Mouse (Mus musculus) forebrain, embryonic 11.5 days (tissue): Measurements from ENCODE around the gene Vps26a. TPM values are rescaled to one million over a fixed set of nuclear protein-coding genes. Genes with fewer than 3 reads are reported as not detected.

ENCODE experiments used
- ATAC-seq: fragments of 200-750 bp; cut with Nextera tagmentation; replicated peaks from 2 replicates; pipeline ENCODE4 v1.8.0; 2017; ENCODE audit warnings: moderate TSS enrichment; ENCODE audit not compliant: low FRiP score
- DNase-seq: peaks from one replicate; pipeline ENCODE4 v3.0.0-alpha.2; 2017; ENCODE audit warnings: low spot score
- H3K27ac ChIP-seq: fragments of 300-500 bp; sonication (generic); 2 replicates; pipeline ENCODE4 v1.5.1; 2014; ENCODE audit warnings: low read depth, low read length
- H3K27me3 ChIP-seq: fragments of 300-500 bp; sonication (generic); 2 replicates; pipeline ENCODE4 v1.6.1; 2014; ENCODE audit warnings: mild to moderate bottlenecking, low read length, mixed read lengths; ENCODE audit not compliant: control insufficient read depth, insufficient read depth
- H3K36me3 ChIP-seq: fragments of 300-500 bp; sonication (generic); 2 replicates; pipeline ENCODE4 v1.6.1; 2014; ENCODE audit warnings: mild to moderate bottlenecking, low read length, moderate library complexity, mixed read lengths; ENCODE audit not compliant: control insufficient read depth, insufficient read depth
- H3K4me1 ChIP-seq: fragments of 300-500 bp; sonication (generic); replicated peaks from 2 replicates; pipeline ENCODE4 v1.6.1; 2014; ENCODE audit warnings: low read length, mixed read lengths; ENCODE audit not compliant: control insufficient read depth, insufficient read depth
- H3K4me2 ChIP-seq: fragments of 300-500 bp; sonication (generic); 2 replicates; pipeline ENCODE4 v1.6.1; 2014; ENCODE audit warnings: low read depth, mild to moderate bottlenecking, low read length, moderate library complexity, mixed read lengths; ENCODE audit not compliant: severe bottlenecking
- H3K4me3 ChIP-seq: fragments of 300-500 bp; sonication (generic); 2 replicates; pipeline ENCODE4 v1.5.1; 2014; ENCODE audit warnings: low read depth, low read length
- H3K9ac ChIP-seq: fragments of 300-500 bp; sonication (generic); 2 replicates; pipeline ENCODE4 v1.6.1; 2014; ENCODE audit warnings: low read length
- H3K9me3 ChIP-seq: fragments of 300-500 bp; sonication (generic); 2 replicates; pipeline ENCODE4 v1.6.1; 2016; ENCODE audit warnings: low read length, mixed read lengths; ENCODE audit not compliant: control insufficient read depth
- WGBS: fragments of 180-500 bp; shearing (Covaris S2); extraction: QIAGEN DNeasy Blood & Tissue Kit; methylation state at CpG from one replicate; pipeline ENCODE4 v1.1.7; 2014; 5-methylcytosine and 5-hydroxymethylcytosine counted together
- polyA plus RNA-seq: library from polyadenylated mRNA; unstranded; fragments of >200 nt; fragmentation: Nextera tagmentation; extraction: Ambion mirVana; gene quantifications from 2 replicates; pipeline ENCODE4 v1.2.1, GENCODE M21; 2014

Vps26a gene
- polyA plus RNA-seq = 94.8 and 110 TPM in 2 replicates

- H3K27ac ChIP-seq = no peak within 1 kb of the TSS
- peak within 1 kb of the TSS; percentile 76 for H3K9ac ChIP-seq
- no peaks in the 10 kb centered on the region for H3K9me3 ChIP-seq
- peak within 1 kb of the TSS; percentile 84 for H3K4me3 ChIP-seq
- H3K36me3 ChIP-seq = no peaks in the 10 kb centered on the region
- peak; percentile 92 for ATAC-seq
- DNase-seq = peak; percentile 98
- peak within 1 kb of the TSS; percentile 64 for H3K4me2 ChIP-seq
- H3K27me3 ChIP-seq = no peaks in the 10 kb centered on the region
- under 1% methylated on average over 54 of the region's 59 CpGs for WGBS
- no peaks in the 10 kb centered on the region; the same call in 1 of the 2 replicates for H3K4me1 ChIP-seq
These were observed at the start of gene Vps26a for GRCm38 (mm10) chr10:62486618-62487415. Gene Vps26a (minus strand): TSS chr10:62486805.

- no peak for ATAC-seq
These were observed 47.9 kb upstream of the Vps26a start for GRCm38 (mm10) chr10:62534509-62534908.

GRCm38 (mm10) chr10:62532832-62533231, 46.2 kb upstream of the Vps26a start:
- H3K36me3 ChIP-seq = no peaks in the 10 kb centered on the region
- DNase-seq = no peak
- H3K27ac ChIP-seq = no peak overlapping the region
- no peak overlapping the region for H3K4me2 ChIP-seq
- H3K9ac ChIP-seq = no peak overlapping the region
- H3K9me3 ChIP-seq = no peaks in the 10 kb centered on the region
- H3K4me1 ChIP-seq = no peaks in the 10 kb centered on the region
- H3K27me3 ChIP-seq = no peaks in the 10 kb centered on the region
- ATAC-seq = no peak
- 54% methylated on average over 2 of the region's 2 CpGs for WGBS
- no peak overlapping the region for H3K4me3 ChIP-seq

More at GRCm38 (mm10) chr10:62534509-62534908, 47.9 kb upstream of the Vps26a start:
- H3K9ac ChIP-seq = no peak overlapping the region
- H3K27me3 ChIP-seq = no peaks in the 10 kb centered on the region
- no peaks in the 10 kb centered on the region for H3K4me1 ChIP-seq
- H3K4me2 ChIP-seq = no peak overlapping the region
- 82% methylated on average over 7 of the region's 7 CpGs for WGBS
- no peak overlapping the region for H3K27ac ChIP-seq
- DNase-seq = no peak
- no peak overlapping the region for H3K4me3 ChIP-seq
- no peaks in the 10 kb centered on the region for H3K36me3 ChIP-seq
- no peaks in the 10 kb centered on the region for H3K9me3 ChIP-seq

GRCm38 (mm10) chr10:62530183-62530582, 43.6 kb upstream of the Vps26a start:
- no peaks in the 10 kb centered on the region for H3K4me1 ChIP-seq
- no peaks in the 10 kb centered on the region for H3K9me3 ChIP-seq
- H3K4me3 ChIP-seq = no peak overlapping the region
- H3K4me2 ChIP-seq = no peak overlapping the region
- H3K27ac ChIP-seq = no peak overlapping the region
- WGBS = 89% methylated on average over 9 of the region's 9 CpGs
- H3K27me3 ChIP-seq = no peaks in the 10 kb centered on the region
- H3K36me3 ChIP-seq = no peaks in the 10 kb centered on the region
- no peak for ATAC-seq
- no peak for DNase-seq
- no peak overlapping the region for H3K9ac ChIP-seq

- Histone ChIP-seq H3K4me2 (no peak within 1 kb of the TSS), H3K4me1 (no peaks in the 10 kb centered on the region), H3K36me3 (no peaks in the 10 kb centered on the region), H3K27ac (no peak within 1 kb of the TSS), H3K9me3 (no peaks in the 10 kb centered on the region), H3K9ac (no peak within 1 kb of the TSS), H3K4me3 (no peak within 1 kb of the TSS), H3K27me3 (no peaks in the 10 kb centered on the region)
- no peak for DNase-seq
- ATAC-seq = no peak
- WGBS = 88% methylated on average over 14 of the region's 14 CpGs
These were observed 40.7 kb upstream of the Vps26a start, which contains the start of gene Srgn for GRCm38 (mm10) chr10:62527351-62527750. Gene Srgn (minus strand): TSS chr10:62527451.

GRCm38 (mm10) chr10:62522346-62522950, 35.8 kb upstream of the Vps26a start:
- H3K36me3 ChIP-seq = no peaks in the 10 kb centered on the region
- no peaks in the 10 kb centered on the region for H3K9me3 ChIP-seq
- no peaks in the 10 kb centered on the region for H3K4me1 ChIP-seq
- WGBS = 77% methylated on average over 7 of the region's 7 CpGs
- ATAC-seq (no peak), DNase-seq (no peak)
- no peak overlapping the region for H3K4me2 ChIP-seq
- H3K27me3 ChIP-seq = no peaks in the 10 kb centered on the region
- no peak overlapping the region for H3K9ac ChIP-seq
- H3K27ac ChIP-seq = no peak overlapping the region
- no peak overlapping the region for H3K4me3 ChIP-seq

- Histone ChIP-seq H3K9ac (no peak overlapping the region), H3K4me3 (no peak overlapping the region), H3K4me2 (no peak overlapping the region), H3K4me1 (no peaks in the 10 kb centered on the region), H3K36me3 (no peaks in the 10 kb centered on the region), H3K27ac (no peak overlapping the region), H3K27me3 (no peaks in the 10 kb centered on the region), H3K9me3 (no peaks in the 10 kb centered on the region)
- DNase-seq = no peak
- ATAC-seq = no peak
- 78% methylated on average over 4 of the region's 4 CpGs for WGBS
These were observed 35.2 kb upstream of the Vps26a start for GRCm38 (mm10) chr10:62521763-62522162.

- 71% methylated on average over 2 of the region's 2 CpGs for WGBS
- Histone ChIP-seq H3K27ac (no peak overlapping the region), H3K9me3 (no peaks in the 10 kb centered on the region), H3K4me1 (no peaks in the 10 kb centered on the region), H3K9ac (no peak overlapping the region), H3K36me3 (no peaks in the 10 kb centered on the region), H3K4me3 (no peak overlapping the region), H3K4me2 (no peak overlapping the region), H3K27me3 (no peaks in the 10 kb centered on the region)
- DNase-seq = no peak
- no peak for ATAC-seq
These were observed 34.3 kb upstream of the Vps26a start for GRCm38 (mm10) chr10:62520911-62521310.
